Mouse (Mus musculus) erythroblast, embryonic 14.5 days (primary cell): ENCODE data around the gene Sap25.

Experiments
- GATA1 ChIP-seq: IDR thresholded peaks from 2 replicates; pipeline ENCODE4 v1.6.1; 2012; ENCODE audit warnings: low read length, inconsistent platforms, mixed read lengths
- TAL1 ChIP-seq: IDR thresholded peaks from 3 replicates; pipeline ENCODE4 v1.6.1; 2012; ENCODE audit warnings: low read length, inconsistent platforms, mixed read lengths

GRCm38 (mm10) chr5:137644484-137644883 lies 3.4 kb downstream of the Sap25 start:
- TF ChIP-seq TAL1 = no peak
- TF ChIP-seq GATA1 = no peak
